Mouse (Mus musculus) hindbrain, embryonic 12.5 days (tissue): Measurements from ENCODE around the gene Rpap1. TPM values are rescaled to one million over a fixed set of nuclear protein-coding genes. Genes with fewer than 3 reads are reported as not detected.

Experiments
- polyA plus RNA-seq: library from polyadenylated mRNA; unstranded; fragments of >200 nt; fragmentation: Nextera tagmentation; extraction: Ambion mirVana; gene quantifications from 2 replicates; pipeline ENCODE4 v1.2.1, GENCODE M21; 2016

Gene Rpap1
- polyA plus RNA-seq, 1 experiment from 2014 or later, result 31.0 TPM

Other genes starting within 250 kb of the Rpap1 start
- 0.54 and 0.76 TPM in 2 replicates for gene Exd1, start 239.9 kb downstream of the Rpap1 start, polyA plus RNA-seq
- 61.3 and 65.4 TPM in 2 replicates for gene Chp1, start 239.8 kb downstream of the Rpap1 start, polyA plus RNA-seq
- gene Nusap1, start 169.2 kb downstream of the Rpap1 start, polyA plus RNA-seq, result 56.4 and 57.6 TPM in 2 replicates
- 17.7 and 22.6 TPM in 2 replicates for gene Oip5, start 169.1 kb downstream of the Rpap1 start, polyA plus RNA-seq
- 38.1 and 45.6 TPM in 2 replicates for gene Ndufaf1, start 124.7 kb downstream of the Rpap1 start, polyA plus RNA-seq
- gene Rtf1, start 112.5 kb downstream of the Rpap1 start, polyA plus RNA-seq, result 77.8 and 78.3 TPM in 2 replicates
- gene Itpka, start 45.2 kb downstream of the Rpap1 start, polyA plus RNA-seq, result 0.53 TPM in 2 replicates
- 0.23 and 0.34 TPM in 2 replicates for gene Ltk, start 27.1 kb downstream of the Rpap1 start, polyA plus RNA-seq
- gene Tyro3, start 10.2 kb upstream of the Rpap1 start, polyA plus RNA-seq, result 27.1 and 27.8 TPM in 2 replicates
- 40.1 and 42.4 TPM in 2 replicates for gene Mga, start 109.7 kb upstream of the Rpap1 start, polyA plus RNA-seq
- 5.6 and 6.0 TPM in 2 replicates for gene Mapkbp1, start 185.2 kb upstream of the Rpap1 start, polyA plus RNA-seq
- 22.2 and 22.4 TPM in 2 replicates for gene Jmjd7, start 239.9 kb upstream of the Rpap1 start, polyA plus RNA-seq
- gene Gm28042, start 240.0 kb upstream of the Rpap1 start, polyA plus RNA-seq, result 5.5 and 6.1 TPM in 2 replicates
- gene Pla2g4b, start 245.9 kb upstream of the Rpap1 start, polyA plus RNA-seq, result 5.0 and 6.3 TPM in 2 replicates